Mouse (Mus musculus): ENCODE results near the gene Slc25a21.

The Slc25a21 gene

GRCm38 (mm10) chr12:56691427-56692079, 505.7 kb downstream of the Slc25a21 start, which contains the start of gene Pax9:
Gene Pax9, plus strand, starts transcription at chr12:56691767.
- no peak for DNase-seq (ENCODE audit: low spot score in 2 of 2)

GRCm38 (mm10) chr12:56691001-56691400, 506.3 kb downstream of the Slc25a21 start:
- no peak for DNase-seq (ENCODE audit: low spot score in 2 of 2)

- no peak for DNase-seq (ENCODE audit: low spot score in 2 of 2)
Measured at GRCm38 (mm10) chr12:56690366-56690765, 506.9 kb downstream of the Slc25a21 start.

GRCm38 (mm10) chr12:56689736-56690135, 507.5 kb downstream of the Slc25a21 start:
- no peak for DNase-seq (ENCODE audit: low spot score in 2 of 2)

GRCm38 (mm10) chr12:56689331-56689730, 507.9 kb downstream of the Slc25a21 start:
- DNase-seq (ENCODE audit: low spot score in 2 of 2) = no peak

- no peak for DNase-seq (ENCODE audit: low spot score in 2 of 2)
Measured at GRCm38 (mm10) chr12:56688920-56689319, 508.4 kb downstream of the Slc25a21 start.

GRCm38 (mm10) chr12:56688482-56688840, 508.8 kb downstream of the Slc25a21 start:
- no peak for DNase-seq (ENCODE audit: low spot score in 2 of 2)

- DNase-seq (ENCODE audit: low spot score in 2 of 2) = no peak
Measured at GRCm38 (mm10) chr12:56687640-56688481, 509.4 kb downstream of the Slc25a21 start.

GRCm38 (mm10) chr12:56681096-56681811, 516.0 kb downstream of the Slc25a21 start:
- DNase-seq (ENCODE audit: low spot score in 2 of 2) = no peak

GRCm38 (mm10) chr12:56677620-56678019, 519.7 kb downstream of the Slc25a21 start:
- no peak for DNase-seq (ENCODE audit: low spot score in 2 of 2)

- no peak for DNase-seq (ENCODE audit: low spot score in 2 of 2)
Measured at GRCm38 (mm10) chr12:56674726-56675125, 522.5 kb downstream of the Slc25a21 start.

GRCm38 (mm10) chr12:56670795-56671194, 526.5 kb downstream of the Slc25a21 start:
- DNase-seq (ENCODE audit: low spot score in 2 of 2) = no peak

GRCm38 (mm10) chr12:56669451-56670122, 527.7 kb downstream of the Slc25a21 start:
- DNase-seq (ENCODE audit: low spot score in 2 of 2) = no peak
